Mouse (Mus musculus) heart, adult 9 months (tissue): ENCODE measurements around the gene Rapgef4.

Experiments
- DNase-seq, 2 experiments: peaks; one replicate each; pipeline ENCODE4 v3.0.0; 2022; ENCODE audit warnings: low spot score in 2 of 2

Gene Rapgef4

DNA sequence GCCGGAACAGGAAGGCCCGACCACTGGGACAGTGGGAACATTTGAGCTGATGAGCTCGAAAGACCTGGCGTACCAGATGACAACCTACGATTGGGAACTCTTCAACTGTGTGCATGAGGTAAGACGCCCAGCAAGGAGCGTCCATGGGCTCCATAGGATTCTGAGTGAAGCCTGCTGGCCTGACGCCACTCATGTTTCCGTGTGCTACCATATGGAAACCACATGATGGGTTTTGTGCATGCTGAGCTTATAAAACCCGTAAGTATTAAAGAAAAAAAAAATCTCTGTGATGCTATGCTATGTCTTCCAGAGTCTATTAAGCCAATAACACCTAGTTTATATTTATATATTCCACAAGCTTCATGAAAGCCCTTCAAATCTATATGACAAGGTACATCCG lies 253.0 kb downstream of the Rapgef4 start:
- no peak for DNase-seq

DNA sequence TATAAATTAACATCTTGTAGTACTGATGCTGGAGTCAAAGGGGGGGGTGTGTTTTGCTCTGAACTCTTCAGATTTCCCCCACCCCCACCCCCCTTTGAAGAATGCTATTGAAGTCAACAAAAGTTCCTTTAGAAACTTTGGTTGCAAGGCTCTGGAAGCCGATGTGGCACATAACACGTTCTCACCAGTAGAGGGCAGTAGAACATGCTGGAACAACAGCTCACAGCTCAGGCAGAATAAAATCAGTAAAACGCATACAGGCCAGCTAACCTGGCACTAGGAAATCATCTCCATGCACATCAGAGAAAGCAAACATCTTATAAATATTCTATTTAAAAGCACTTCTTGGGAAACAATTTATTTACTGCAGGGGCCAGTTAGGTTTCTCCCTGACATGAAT lies 253.9 kb downstream of the Rapgef4 start:
- peak; percentile 61 to 84 for DNase-seq

DNA sequence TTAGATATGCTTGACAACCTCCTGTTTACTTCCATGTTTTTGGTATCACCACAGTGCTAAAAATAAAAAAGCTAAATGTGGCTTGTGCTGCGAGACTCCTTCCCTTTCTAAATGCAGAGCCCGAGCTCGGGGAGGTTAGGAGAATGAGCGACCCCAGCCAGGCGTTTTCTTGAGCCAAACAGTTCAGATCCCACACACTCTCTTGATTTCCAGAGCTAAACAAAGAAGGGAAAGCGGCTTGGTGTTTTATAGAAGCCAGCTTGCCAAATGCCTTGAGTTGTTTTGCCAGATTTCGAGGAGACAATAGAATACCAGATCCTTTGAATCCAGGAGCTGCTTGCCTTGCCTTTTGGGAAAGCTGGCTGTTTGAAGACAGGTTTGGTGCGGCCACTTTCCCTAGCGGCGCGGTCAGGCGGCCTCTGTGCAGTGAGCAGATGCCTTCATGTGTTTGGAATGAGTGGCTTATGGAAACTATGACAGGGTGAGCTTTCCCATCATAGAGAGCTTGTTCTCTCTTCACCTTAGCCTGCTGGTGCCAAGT lies 254.4 kb downstream of the Rapgef4 start:
- peak; percentile 37 to 68 for DNase-seq

DNA sequence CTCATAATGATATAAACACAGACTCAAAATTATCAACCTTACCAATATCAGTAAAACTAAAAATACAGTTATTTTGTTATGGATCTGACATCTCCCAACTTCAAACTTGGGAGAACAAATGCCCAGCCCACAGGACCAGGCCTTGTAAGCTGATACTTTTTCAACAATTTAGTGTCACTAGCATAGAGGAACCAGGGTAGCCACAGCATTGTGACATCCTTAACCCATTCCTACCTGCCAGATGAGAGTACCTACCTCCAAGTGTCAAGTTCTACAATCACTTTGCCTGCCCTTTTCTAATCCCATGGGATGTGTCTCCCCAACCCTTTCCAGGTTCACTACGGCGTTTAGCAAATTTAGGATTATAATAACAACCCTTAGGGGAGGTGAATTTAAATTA lies 257.4 kb downstream of the Rapgef4 start:
- no peak for DNase-seq

DNA sequence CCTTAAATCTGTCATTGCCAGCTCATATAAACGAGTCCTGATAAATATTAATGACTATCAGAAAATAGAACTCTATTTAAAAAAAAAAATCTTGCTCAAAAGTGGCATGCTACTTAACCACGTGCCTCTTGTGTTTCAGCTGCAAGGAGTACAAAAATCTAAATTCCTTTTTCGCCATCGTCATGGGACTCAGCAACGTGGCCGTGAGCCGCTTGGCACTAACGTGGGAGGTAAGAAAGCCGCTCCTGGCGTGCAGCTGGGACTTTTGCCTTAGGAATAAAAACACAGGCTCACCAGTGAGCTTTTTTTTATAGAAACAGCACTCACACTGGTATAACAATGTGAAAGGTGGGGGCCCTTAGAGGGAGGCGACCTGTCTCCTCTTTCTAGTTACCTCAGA lies 257.9 kb downstream of the Rapgef4 start:
- DNase-seq = no peak

DNA sequence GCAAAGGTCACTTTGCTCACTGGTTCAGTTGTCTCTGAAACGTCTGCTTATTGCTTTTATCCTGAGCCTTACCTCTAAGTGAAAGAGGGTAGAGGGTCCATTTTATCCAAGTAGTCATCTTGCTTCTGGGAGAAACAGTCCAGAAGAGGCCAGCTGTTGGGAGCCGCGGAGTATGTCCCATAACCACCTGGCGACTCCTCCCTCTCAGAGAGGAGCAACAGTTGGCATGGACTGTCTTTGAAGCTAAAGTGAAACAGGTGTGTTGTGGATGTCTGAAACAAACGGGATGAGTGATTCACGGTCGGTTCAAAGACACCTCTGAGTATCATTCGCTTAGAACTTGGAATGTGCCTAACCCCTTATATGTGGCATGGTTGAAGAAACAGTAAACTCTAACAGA lies 258.4 kb downstream of the Rapgef4 start:
- no peak for DNase-seq

DNA sequence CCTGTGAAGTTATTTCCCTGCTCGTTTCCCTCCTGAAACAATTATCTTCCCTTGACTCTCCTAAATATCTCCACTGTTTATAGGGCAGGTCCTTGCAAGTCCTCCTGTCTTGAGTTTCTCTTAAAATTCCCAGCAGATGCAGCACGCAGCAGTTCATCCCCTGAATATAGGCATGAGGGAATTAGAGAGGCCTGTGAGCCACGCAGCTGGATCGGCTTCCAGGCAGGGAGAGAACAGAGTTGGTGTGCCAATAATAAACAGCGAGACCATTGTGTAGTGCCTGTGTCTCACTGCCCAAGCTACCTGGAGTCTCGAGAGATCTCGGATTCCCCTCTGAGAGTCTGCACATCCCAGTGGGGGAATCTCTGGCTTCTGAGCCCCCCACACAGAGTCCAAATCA lies 259.0 kb downstream of the Rapgef4 start:
- DNase-seq = no peak

DNA sequence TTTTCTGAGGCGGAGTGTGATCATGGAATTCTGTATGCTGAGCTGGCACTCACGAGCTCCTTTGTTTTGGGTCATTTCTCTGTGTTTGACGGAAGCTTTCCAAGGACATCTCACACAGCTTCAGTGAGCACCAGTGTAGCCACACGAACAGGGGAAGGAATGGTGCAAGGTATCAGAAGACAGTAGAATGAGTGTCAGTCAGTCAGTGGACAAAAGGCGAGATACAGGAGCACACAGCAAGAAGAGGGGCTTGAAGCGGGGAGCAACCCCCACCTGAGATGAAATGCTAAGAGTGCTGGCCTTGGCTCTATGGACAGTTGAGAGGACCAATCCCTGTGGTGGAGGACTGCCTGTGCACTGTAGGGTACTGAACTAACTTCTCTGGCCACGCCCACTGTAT lies 259.7 kb downstream of the Rapgef4 start:
- no peak for DNase-seq

DNA sequence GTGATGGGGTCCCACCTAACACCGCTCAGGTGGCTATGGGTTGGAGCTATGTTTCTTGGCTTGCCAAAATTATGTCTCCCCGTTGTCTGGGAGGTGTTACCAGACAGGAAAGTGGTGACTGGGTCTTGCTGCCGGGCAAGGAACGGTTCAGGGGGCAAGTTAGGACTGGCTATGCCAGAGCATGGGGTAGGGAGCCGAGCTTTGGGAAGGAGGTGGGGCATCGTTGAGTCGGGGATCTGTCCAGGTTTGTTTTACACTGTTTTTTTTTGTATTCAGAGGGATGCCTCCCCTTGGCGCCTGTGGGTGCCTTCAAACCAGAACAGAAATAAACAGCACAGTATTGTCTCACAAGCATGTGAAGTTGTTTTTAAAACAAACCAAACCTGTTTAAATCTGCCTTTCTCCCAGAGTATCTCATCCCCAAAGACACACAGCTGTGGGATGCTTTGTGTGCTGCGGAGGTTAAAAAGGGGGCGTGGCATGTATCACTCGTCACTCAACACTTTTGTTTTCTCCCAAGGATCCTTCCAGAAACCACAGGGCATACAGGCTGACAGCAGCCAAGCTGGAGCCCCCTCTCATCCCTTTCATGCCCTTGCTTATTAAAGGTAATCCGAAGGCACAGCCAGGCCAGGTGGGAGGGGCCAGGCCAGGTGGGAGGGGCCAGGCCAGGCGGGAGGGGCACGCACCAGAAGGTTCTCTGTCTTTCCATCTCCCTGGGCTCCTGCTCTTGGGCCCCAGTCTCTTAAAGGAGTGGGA lies 260.9 kb downstream of the Rapgef4 start:
- peak in 1 of 2 experiments; percentile 16 for DNase-seq

DNA sequence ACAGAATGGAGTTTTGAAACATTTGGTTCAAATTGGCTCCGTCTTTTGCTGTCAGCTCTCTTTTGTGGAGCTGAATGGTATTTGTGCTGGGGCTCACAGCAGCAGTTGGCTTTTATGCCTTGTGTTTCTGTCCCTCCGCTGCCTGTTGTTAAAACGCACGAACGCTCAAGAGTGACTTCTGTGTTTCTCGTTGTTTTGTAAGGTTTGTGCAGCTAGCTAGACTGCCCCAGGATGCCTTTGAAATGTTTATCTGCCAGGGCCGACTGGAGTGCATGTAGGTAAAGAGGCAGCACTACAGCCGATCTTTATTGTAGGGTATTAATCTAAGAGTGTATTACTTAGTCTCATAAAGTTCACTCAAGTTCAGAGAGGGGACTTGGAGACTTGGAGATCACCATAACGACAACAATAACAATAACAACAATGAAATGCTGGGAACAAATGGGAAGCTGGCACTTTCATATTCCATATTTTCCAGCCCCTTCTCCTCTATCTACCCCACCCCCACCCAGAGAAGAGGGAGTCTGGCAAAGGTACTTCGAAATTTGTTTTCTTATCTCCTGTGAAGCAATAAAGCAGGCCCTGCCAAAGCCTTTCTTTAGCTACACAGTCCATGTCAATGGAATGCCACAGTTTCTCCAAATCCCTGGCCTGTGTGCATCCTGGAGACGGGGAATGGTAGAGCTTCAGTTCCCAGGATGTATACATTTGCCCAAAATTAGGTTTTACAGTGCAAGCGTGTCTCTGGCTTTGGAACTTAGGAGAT lies 262.1 kb downstream of the Rapgef4 start:
- peak; percentile 41 to 57 for DNase-seq

DNA sequence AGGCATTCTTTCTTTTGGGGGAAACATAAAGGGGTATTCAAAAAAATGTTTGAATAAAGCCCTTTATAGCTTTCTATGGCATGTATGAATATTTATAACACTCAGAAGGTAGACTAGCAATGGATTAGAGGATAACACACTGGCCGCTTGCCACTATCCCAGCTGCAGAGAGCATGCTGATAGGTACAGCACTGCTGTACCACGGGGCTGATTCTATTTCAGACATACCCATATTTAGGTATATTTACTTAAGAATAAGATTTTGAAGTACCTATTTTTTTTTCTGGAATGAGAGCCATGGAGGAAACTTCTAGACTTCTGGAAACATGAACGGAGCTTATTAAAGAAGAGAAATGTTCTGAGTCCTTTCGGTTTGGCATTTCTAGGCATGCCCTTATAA lies 264.6 kb downstream of the Rapgef4 start:
- no peak for DNase-seq

DNA sequence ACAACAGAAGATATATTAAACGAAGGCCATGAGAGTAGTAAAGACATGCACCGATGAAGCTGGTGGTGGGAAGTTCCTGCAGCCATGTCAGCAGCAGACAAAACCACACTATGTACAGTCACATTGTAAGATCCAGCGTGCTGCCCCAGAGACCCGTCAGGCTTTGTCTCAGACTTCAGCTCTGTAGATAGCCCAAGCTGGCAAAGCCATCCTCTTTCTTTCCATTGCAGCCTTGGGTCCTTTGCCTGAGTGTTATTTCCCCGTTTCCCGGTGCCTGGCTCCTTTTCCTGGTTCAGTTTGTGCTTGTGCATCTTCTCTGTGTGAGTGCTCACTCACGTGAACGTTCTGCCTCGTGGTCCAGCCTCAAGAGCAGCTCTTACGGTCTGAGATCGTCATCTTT lies 265.3 kb downstream of the Rapgef4 start:
- no peak for DNase-seq

DNA sequence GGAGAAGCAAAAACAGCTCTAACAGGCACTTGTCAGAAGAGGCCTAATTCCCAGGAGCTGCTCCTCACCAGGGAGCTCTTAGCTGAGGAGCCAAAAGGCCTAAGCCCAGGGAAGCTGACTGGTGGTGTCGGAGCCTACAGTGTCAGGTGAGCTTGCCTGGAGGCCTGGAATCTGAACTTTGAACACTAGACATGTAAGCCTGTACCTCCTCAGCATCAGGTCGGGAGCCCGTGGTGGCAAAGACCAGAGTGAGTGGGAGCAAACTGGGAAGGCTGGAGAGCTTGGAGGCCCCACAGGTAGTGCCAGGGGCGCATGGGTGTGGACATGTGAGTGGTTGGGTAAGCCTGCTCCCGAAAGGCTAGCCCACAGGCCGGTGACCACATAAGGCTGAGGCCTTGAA lies 266.8 kb downstream of the Rapgef4 start:
- DNase-seq = no peak

DNA sequence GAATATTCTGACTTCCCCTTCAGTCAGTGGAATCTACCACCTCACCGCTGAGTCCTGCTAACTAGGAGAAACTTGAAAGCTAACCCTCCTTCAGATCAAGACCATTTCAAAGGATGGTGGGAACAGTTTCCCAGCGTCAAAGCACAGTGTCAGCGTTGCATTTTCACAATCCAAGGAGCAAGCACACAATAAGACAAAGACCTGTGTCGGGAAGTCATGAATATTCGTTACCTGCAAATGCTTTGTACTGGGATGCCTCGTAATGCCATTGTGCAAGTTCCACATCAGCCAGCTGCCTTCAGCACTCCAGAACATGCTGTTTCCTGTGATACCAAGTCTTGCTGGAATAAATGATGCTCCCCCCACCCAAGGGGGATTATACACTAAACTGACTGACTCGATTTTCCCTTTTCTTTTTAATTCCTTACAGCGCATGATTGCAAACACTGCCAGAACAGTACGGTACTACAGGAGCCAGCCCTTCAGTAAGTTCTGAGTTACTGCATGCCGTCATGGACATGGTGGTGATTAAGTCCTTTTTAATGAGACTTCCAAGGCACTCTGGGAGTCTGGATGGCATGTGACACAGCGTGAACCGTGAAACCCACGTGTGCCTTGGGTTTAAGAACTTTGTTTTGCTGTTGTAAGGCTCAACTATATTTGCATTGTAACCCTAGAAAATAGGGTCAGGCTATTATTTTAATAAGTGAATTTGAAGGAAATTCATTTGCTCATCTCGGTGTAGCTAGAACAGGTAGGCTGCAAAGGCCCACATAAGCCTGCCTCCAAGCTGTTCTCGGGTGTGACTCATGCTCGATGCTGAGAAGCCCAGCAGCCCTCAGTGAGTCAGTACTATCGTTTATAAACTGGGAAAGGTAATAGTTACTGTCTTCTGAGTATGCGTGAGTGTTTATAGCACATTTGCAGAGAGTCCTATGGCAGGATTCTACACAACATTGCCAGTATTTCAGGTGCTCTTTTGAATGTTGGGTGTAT lies 271.8 kb downstream of the Rapgef4 start:
- DNase-seq = no peak

DNA sequence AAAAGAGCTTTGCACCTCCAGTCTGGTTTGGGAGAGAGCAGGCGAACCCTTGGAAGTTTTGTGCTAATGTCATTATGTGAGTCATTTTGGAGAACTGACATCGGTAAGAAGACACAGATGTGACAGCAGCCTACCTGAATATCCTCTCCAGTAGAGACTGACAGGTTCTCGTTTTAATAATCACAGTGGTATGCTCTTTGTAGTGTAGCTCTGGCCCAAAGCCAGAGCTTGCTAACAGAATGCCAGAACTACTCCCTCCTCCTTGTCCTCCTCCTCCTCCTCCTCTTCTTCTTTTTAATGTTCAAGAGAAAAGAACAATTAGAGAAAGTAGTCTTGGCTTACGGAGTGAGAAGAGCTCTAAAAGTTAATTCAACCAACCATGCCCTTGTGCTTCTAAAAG lies 272.8 kb downstream of the Rapgef4 start:
- DNase-seq = no peak

DNA sequence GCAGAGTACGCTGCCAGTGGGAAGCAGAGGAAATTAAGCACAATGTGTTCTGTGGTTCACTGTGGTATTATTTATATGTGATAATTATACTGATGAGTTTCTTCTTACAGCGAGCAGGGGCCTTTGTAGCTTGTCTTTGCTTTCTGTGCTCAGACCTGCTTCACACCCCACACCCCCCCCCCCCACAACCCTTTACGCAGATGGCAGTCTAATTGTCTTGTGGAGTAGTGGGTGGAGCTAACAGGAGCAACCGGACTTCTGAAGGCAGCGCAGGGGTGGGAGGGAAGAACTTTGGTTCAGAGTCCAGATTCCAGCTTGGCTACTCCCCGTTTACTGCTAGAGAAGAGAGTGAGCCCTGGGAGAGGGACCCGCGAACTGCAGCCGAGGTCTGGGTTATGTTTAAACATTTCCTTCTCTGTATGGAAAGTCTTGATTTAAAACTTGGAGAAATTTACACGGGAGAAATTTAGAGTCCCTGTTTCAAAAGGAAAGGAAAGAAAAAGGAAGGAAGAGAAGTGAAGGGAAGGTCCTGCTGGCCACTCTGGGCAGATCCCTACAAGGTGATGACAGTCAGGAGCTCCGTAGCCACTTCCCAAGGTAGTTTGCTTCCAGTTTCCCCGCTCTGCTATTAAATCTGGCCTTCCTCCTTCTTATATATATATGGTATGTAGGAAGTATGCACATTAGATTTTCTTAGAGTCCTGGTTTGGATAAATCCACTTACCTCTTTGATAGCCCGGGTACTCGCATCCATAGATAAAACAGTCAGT lies 274.0 kb downstream of the Rapgef4 start:
- DNase-seq = no peak

DNA sequence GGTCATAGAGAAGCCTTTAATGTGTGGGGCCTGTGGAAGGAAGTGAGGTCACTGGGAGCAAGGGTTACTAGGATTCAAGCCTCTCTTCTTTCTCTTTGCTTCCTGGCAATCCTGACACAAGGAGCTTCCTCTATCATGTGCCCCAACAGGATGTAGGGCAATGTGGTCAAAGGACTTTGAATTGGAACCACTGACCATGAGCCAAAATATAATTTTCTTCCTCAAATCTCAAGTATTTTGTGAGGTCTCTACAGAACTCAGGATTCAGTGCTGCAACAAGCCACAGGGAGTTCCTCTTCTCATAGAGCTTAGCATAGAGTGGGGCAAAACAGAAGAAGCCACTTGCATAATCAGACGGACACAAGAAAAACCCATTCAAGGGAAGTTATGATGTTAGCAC lies 279.7 kb downstream of the Rapgef4 start:
- peak in 1 of 2 experiments; percentile 28 for DNase-seq

DNA sequence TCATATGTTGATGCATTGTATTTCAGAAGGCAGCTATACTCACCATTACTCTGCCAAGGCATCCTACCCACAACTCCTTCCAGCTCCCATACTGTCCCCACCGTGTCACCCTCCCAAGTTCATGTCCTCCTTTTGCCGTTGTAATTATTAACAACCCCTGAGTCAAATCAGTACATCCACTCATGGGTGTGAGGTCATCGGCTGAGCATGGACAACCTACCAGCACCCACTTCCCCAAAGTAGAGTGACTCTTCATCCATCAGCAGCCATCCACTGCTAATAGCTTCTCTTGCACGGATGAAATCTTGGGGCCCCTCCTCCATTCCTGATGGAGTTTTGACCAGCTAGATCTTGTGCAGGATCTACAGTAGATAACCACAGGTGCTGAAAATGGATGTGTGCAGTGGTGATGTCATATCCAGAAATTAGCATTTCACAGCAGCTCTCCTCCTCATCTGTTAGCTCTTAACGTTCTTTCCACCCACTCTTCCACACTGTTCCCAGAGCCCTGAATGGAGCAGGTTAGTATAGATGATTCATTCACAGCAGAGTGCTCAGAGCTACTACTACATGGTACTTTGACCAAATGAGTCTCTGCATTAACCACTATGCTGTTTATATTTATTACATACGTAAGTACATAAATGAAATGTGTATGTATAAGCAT lies 281.9 kb downstream of the Rapgef4 start:
- DNase-seq = no peak

DNA sequence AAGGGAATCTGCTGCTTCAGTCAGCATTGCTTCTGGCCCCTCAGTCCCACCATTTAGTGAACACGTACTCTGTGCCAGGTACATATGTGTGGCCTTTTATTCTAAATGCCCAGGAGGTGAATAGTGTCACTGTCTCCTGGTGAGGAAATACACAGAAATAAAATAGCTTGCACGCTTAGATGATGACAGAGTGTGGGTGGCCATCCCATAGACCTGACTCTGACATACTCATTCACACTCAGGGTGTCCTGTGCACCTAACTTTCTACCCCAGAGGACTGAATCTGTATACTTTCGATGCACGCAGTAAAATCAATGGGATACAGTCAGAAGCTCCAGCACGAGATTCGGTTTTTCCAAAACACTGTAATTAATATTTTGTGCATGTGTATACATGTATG lies 286.4 kb downstream of the Rapgef4 start:
- no peak for DNase-seq

DNA sequence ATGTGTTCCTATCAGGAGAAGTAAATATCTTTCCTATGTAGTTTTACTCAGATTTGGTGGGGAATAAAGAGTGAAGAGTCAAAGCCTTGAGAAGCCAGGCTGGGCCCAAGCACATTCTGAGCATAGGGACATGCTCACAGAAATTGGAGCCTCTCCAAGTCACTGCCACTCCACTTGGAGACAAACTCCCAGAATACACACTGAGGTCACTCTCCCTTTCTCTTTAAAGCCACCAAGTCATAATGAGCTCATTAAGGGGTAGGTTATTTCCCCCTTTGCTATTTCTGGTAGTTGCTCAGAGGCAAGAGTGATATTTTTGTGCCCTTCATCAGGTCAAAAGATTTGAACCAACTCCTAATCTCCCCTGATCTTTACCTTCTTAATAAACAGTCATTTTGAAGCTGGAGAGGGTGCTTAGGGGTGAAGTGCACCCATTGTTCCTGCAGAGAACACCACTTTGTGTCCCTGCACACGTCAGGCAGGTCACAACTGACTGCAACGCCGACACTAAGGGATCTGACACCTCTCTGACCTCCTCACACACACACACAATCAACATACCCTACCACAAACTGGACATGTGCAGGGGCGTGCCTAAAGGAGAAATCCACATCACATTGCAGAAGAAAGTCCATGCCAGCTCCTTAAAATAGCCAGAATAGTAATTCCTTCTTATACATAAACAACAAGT lies 288.8 kb downstream of the Rapgef4 start:
- peak in 1 of 2 experiments; percentile 32 for DNase-seq
